Mouse (Mus musculus) erythroblast, embryonic 14.5 days (primary cell): ENCODE measurements at regions not wholly inside any gene's neighbourhood (a gene's known extent, or its start where the extent isn't known, plus 50 kb on each side); places are given as distances from the start of the nearest gene placed in this dataset.

Experiments used
- GATA1 ChIP-seq: IDR thresholded peaks from 2 replicates; pipeline ENCODE4 v1.6.1; 2012; ENCODE audit warnings: low read length, inconsistent platforms, mixed read lengths
- TAL1 ChIP-seq: IDR thresholded peaks from 3 replicates; pipeline ENCODE4 v1.6.1; 2012; ENCODE audit warnings: low read length, inconsistent platforms, mixed read lengths

GRCm38 (mm10) chr11:111748496-111748895 lies 682.5 kb downstream of the Kcnj2 start:
- TF ChIP-seq GATA1 (no peak), TAL1 (no peak)
